Mouse (Mus musculus) adipocyte (in vitro differentiated cells): ENCODE data around the gene Cbx4.

ENCODE experiments used
- DNase-seq: peaks from one replicate; pipeline ENCODE4 v3.0.0-alpha.2; 2016; ENCODE audit warnings: low spot score

The Cbx4 gene

DNA sequence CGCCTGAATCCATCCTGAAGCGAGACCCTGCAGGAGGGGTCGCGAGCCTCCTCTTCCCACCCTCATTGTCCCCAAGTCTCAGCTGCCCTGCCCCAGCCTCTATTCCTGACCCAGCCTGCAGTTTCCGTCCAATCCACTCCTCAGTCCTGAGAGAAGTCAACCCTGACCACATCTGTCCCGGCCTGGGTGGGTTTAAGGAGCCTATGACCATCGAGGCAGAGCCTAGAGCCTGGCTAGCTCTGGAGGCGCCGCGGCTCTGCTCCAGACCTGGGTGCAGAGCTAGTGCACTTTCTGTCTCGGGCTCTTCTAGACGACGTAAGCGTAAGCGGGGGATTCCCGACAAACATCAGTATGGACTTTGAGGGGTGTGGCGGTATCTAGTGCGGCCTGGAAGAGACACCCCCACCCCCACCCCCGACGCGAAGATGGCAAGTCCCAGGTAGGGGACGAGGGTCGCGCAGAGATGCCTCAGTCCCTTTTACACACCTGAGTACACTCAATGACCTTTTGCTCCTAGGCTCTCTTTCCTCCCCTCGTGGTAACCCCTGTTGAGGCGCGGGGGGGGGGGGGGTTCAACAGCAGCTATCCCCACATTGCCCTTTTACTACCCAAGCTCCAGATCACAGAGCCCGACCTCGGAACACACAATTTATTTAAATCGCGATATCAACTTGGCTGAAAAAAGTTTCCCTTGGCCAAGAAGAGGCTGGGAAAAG lies 44.1 kb downstream of the Cbx4 start:
- DNase-seq: no peak

DNA sequence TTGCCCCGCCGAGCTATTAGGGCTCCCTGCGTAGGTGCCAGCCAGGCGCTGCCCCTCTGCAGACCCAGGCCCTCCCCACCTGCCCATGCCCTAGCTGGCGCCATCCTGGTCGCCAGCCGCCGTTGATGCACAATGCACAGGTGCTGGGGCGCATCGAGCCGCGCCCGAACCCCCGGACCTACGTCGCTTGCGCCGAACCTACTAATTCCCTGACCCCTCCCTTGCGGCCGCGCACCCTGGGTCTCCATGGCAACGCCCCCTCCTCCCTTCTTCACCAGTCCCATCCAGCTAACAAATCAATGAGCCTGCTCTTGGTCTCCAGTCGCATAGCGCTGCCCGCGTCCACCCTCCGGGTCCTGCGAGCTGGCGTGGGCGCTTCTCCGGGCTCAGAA lies 44.7 kb downstream of the Cbx4 start:
- DNase-seq: no peak

DNA sequence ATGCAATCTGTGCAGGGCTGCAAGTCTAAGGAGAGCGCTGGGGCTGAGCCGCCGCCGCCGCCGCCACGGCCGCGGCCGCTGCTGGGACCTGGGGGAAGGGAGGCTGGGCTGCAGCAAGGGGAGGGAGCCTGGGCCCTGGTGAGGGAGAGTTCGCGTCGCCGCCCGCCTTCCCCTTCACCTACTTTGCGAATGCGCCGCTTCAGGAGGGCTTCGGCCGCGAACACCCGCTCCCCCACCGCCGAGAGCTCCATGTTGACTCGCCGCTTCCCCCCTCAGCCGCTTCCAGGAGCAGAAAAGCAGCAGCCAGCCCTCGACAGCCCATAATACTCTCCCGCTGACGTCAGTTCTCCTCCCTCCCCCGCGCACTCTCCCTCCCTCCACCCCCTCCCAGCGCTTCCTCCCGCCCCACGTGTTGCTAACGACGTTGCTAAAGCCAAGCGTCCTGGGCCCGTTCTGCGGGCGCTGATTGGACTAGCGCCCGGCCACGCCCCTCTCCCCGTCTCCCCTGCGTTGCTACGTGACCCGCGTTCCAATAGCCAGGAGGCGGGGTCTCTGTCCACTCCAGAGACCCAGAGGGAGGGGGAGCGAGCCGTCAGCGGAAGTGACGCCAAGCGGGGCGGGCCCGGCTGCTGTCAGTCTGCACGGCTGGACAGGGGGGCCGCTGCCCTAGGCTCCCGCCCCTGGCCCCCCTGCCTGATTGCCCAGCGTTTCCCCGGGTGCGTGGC lies 45.3 kb downstream of the Cbx4 start, which contains the start of gene Cbx8:
Cbx8 (minus strand) TSS at position 370 of the 725 bp plus-strand sequence.
- DNase-seq: peak; percentile 99

- DNase-seq: no peak
Observed at GRCm38 (mm10) chr11:119039732-119040512, 46.1 kb downstream of the Cbx4 start.

DNA sequence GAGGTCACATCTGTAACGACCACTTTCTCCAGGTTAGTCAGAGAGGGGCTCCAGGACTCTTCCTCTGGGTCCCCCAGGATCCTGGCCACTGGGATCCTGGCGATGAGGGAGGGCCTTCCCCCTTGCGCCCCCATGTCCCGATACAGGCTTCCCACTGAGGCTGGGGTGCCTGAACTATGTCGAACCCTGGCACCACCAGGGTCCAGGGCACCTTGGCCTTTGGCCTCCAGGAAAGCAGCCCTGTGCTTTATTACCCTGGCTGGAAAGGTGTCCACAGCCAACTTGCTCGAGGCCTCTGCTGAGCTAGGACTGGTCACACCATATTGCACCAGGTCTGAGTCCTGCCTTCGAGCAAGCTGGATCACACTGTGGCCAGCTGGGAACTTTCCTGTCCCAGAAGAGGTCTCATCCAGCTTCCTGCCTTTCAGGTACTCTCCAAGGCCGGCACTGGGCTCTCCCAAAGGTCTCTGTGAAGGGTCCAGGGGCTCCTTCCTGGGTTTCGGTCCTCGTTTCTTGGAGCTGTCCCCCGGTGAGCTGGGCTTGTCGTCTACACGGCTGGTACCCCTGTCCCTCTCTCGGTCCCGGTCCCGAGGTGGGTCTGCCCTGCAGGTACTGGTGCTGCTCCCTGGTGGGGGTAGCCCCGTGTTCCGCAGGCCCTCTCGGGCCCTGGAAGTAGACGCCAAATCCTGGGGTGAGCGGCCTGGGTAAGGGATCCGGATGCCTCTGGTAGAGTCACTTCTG lies 47.1 kb downstream of the Cbx4 start:
- no peak for DNase-seq

GRCm38 (mm10) chr11:119037780-119038401 lies 48.1 kb downstream of the Cbx4 start:
- DNase-seq: peak; percentile 53

- DNase-seq: no peak
Observed at GRCm38 (mm10) chr11:119036934-119037779, 48.9 kb downstream of the Cbx4 start.

GRCm38 (mm10) chr11:119036447-119036846 lies 49.6 kb downstream of the Cbx4 start:
- no peak for DNase-seq

DNA sequence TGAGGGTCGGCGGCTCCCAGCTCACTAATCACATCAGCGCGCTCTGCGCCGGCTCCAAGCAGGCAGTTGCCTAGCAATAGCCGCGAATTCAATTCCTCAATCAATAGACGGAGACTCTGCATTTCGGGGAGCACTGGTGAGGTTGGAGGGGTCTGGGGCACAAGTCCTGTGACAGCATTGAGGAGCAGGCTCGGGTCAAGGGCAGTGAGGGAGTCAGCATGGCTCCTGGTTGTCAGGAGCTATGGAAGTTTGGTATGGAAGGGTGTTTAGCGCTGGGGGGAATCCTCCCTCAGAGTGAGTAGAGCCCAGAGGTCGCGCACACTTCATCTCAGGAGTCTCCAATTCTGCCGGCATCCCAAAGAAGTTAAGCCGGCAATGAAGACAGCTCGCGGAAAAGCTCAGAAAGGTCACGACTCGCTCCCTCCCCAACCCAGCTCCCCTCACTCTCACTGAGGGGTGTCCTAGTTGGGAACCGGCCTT lies 50.3 kb downstream of the Cbx4 start:
- no peak for DNase-seq

DNA sequence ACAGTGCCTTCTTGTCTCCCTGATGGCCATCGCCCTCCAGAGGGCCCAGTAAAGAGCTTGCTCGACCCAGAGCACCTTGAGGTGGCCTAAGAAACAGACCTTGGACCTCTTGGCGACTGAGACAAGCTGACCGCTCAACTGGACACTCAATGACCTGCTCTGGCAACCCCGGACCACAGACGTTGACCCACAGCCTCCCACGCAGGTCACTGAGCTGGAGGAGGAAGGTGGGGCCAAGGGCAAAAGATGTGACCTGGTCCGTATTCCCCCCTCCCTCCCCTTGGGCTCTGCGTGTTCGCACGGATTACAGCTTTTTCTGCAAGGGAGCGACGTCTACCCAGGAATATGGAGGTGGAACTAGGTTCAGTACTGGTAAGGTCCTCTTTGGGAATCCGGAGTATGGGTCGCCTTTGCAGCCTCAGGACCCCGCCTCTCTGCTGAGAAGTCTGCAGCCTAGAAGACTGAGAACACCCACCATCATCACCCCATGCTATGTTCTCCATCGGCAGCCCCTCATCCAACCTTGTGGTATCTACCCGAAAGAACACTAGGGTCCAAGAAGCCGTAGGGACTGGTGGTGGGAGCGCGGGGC lies 50.8 kb downstream of the Cbx4 start:
- DNase-seq: no peak

DNA sequence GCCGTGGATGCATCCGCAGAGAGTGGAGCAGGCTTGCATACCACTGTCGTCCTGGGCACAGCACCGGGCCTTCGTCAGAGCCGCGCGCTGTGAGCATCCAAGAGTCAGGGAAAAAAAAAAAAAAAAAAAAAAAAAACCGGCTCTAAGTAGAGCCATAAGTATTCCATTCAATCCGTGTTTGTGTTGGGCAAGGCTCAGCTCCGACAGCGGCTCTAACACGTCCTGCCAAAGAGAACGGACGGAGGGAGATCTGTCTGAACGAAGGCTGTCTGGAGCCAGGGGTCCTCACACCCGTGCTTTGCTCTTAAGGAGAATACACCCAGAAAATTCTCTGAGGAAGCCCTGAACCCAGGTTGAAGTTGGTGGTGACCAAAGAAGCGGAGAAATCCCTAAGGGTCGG lies 51.4 kb downstream of the Cbx4 start:
- no peak for DNase-seq

DNA sequence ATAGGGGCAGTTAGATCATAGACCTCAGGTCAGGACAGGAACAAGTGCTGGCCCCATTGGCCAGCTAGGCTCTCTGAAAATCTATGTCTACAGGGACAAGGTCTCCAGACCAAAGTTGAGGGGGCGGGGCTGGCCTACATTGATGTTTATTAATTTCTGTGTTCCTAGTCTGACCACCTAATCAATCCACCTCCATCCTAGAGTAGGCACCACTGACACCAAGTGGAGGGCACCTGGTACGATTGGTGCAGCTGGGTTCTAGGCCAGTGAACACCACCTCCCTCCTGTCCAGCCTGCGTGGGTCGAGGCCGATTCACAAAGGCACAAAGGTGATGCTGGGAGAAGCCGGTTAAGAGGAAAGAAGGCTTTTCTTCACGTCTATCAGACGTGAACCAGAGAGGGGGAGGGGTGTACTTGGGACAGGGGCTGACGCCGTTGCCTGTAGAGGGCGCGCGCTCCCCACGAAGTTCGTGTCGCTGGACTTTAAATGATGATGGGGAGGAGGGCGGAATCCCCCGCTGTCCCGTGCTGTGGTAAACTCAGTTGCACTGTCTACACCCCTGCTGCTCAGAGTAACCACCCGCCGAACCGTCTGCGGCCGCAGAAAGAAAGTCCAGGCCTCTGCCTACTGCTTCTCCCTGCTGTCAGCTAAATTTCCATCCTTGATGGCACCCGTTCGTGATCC lies 52.0 kb downstream of the Cbx4 start:
- DNase-seq: peak; percentile 79
